Mouse (Mus musculus) forebrain, embryonic 10.5 days (tissue): ENCODE data around the gene Cdkn1c. TPM values are rescaled to one million over a fixed set of nuclear protein-coding genes. Genes with fewer than 3 reads are reported as not detected.

ENCODE experiments used
- DNase-seq: peaks from one replicate; pipeline ENCODE4 v3.0.0-alpha.2; 2017; ENCODE audit warnings: low spot score; ENCODE audit errors: extremely low spot score
- H3K27ac ChIP-seq: fragments of 300-500 bp; sonication (generic); 2 replicates; pipeline ENCODE4 v1.5.1; 2016; ENCODE audit warnings: mild to moderate bottlenecking
- H3K27me3 ChIP-seq: fragments of 300-500 bp; sonication (generic); 2 replicates; pipeline ENCODE4 v1.6.1; 2016; ENCODE audit warnings: mild to moderate bottlenecking; ENCODE audit not compliant: poor library complexity, severe bottlenecking
- H3K36me3 ChIP-seq: fragments of 300-500 bp; sonication (generic); replicated peaks from 2 replicates; pipeline ENCODE4 v1.6.1; 2016; ENCODE audit warnings: mild to moderate bottlenecking, moderate library complexity
- H3K4me1 ChIP-seq: fragments of 300-500 bp; sonication (generic); 2 replicates; pipeline ENCODE4 v1.6.1; 2016
- H3K4me3 ChIP-seq: fragments of 300-500 bp; sonication (generic); 2 replicates; pipeline ENCODE4 v1.5.1; 2016; ENCODE audit warnings: mild to moderate bottlenecking, moderate library complexity
- H3K9me3 ChIP-seq: fragments of 300-500 bp; sonication (generic); 2 replicates; pipeline ENCODE4 v1.6.1; 2016; ENCODE audit warnings: mild to moderate bottlenecking, moderate library complexity
- WGBS: fragments of 180-500 bp; shearing (Covaris S2); methylation state at CpG from one replicate; pipeline ENCODE4 v1.1.7; 2016; 5-methylcytosine and 5-hydroxymethylcytosine counted together
- polyA plus RNA-seq: library from polyadenylated mRNA; unstranded; fragments of >200 nt; fragmentation: Nextera tagmentation; extraction: Ambion mirVana; gene quantifications from 2 replicates; pipeline ENCODE4 v1.2.1, GENCODE M21; 2016

The Cdkn1c gene
- polyA plus RNA-seq, 1 experiment from 2014 or later = 194 TPM

- DNase-seq = peak; percentile 41
- H3K36me3 ChIP-seq = no peaks in the 10 kb centered on the region
- 3% methylated on average over 55 of the region's 55 CpGs for WGBS
- peak overlapping the region; percentile 87 for H3K27ac ChIP-seq
- no peaks in the 10 kb centered on the region for H3K9me3 ChIP-seq
- peak overlapping the region; percentile 45 for H3K4me3 ChIP-seq
- peaks cover 71% of the 10 kb centered on the region for H3K4me1 ChIP-seq
- peaks cover 99% of the 10 kb centered on the region for H3K27me3 ChIP-seq
Observed at GRCm38 (mm10) chr7:143444955-143445648, 15.7 kb downstream of the Cdkn1c start.

- H3K4me1 ChIP-seq = peaks cover 73% of the 10 kb centered on the region
- H3K9me3 ChIP-seq = no peaks in the 10 kb centered on the region
- WGBS = 18% methylated on average over 8 of the region's 8 CpGs
- DNase-seq = no peak
- H3K27ac ChIP-seq = peak overlapping the region; percentile 87
- H3K27me3 ChIP-seq = peaks cover 100% of the 10 kb centered on the region
- peak overlapping the region; percentile 45 for H3K4me3 ChIP-seq
- no peaks in the 10 kb centered on the region for H3K36me3 ChIP-seq
Observed at GRCm38 (mm10) chr7:143444580-143444954, 16.3 kb downstream of the Cdkn1c start.

- Histone ChIP-seq H3K4me3 (peak overlapping the region; percentile 60; the same call in 1 of the 2 replicates), H3K27ac (no peak overlapping the region), H3K27me3 (peaks cover 100% of the 10 kb centered on the region), H3K9me3 (no peaks in the 10 kb centered on the region), H3K4me1 (peaks cover 63% of the 10 kb centered on the region), H3K36me3 (no peaks in the 10 kb centered on the region)
- no peak for DNase-seq
- 89% methylated on average over 1 of the region's 1 CpGs for WGBS
Observed at GRCm38 (mm10) chr7:143438965-143439364, 21.9 kb downstream of the Cdkn1c start.

- no peaks in the 10 kb centered on the region for H3K9me3 ChIP-seq
- under 1% methylated on average over 58 of the region's 63 CpGs for WGBS
- DNase-seq = peak; percentile 73
- peak overlapping the region; percentile 60 for H3K4me3 ChIP-seq
- no peaks in the 10 kb centered on the region for H3K36me3 ChIP-seq
- peaks cover 100% of the 10 kb centered on the region for H3K27me3 ChIP-seq
- peak overlapping the region; percentile 93 for H3K27ac ChIP-seq
- H3K4me1 ChIP-seq = peaks cover 54% of the 10 kb centered on the region
Observed at GRCm38 (mm10) chr7:143437894-143438581, 22.8 kb downstream of the Cdkn1c start.

DNA sequence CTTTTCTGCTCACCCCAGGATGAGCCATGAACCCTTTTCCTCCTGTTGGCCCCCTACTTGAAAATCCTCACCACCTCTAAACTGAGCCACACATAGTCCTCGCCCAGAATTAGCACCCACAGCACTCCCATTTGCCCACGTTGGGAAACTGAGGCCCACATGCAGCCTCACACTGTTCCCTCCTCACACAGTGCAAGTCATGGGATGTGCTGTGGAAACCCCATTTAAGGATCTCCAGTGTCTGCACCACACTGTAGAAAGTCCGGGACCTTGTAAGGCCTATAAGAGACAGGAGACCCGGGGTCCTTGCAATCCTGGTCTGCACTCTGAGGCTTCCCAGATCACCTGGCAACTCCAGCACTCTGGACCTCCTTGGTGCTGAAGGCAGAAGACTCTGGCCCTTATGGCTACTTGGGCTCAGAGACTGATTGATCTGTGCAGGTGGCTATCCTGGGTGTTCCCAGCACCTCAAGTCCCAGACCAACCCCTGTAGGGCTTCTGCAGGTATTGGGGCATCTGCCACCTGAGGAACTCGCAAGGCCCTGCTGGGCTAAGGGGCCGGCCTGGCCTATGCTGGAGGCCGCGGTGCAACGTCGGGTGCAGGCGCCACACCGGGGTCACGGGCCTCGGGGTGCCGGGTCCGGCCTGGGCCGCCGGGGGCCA lies 23.5 kb downstream of the Cdkn1c start:
- peak overlapping the region; percentile 60 for H3K4me3 ChIP-seq
- WGBS = 15% methylated on average over 18 of the region's 18 CpGs
- H3K27me3 ChIP-seq = peaks cover 100% of the 10 kb centered on the region
- DNase-seq = no peak
- H3K4me1 ChIP-seq = peaks cover 51% of the 10 kb centered on the region
- H3K9me3 ChIP-seq = no peaks in the 10 kb centered on the region
- H3K36me3 ChIP-seq = no peaks in the 10 kb centered on the region
- H3K27ac ChIP-seq = peak overlapping the region; percentile 93

GRCm38 (mm10) chr7:143433331-143433730 lies 27.5 kb downstream of the Cdkn1c start:
- H3K27me3 ChIP-seq = peaks cover 95% of the 10 kb centered on the region
- no peaks in the 10 kb centered on the region for H3K9me3 ChIP-seq
- peaks cover 33% of the 10 kb centered on the region for H3K4me1 ChIP-seq
- WGBS = 77% methylated on average over 7 of the region's 7 CpGs
- no peak overlapping the region for H3K4me3 ChIP-seq
- peak overlapping the region; percentile 16; the same call in 1 of the 2 replicates for H3K27ac ChIP-seq
- DNase-seq = no peak
- H3K36me3 ChIP-seq = no peaks in the 10 kb centered on the region

- 73% methylated on average over 1 of the region's 1 CpGs for WGBS
- Histone ChIP-seq H3K27me3 (peaks cover 95% of the 10 kb centered on the region), H3K27ac (no peak overlapping the region), H3K36me3 (no peaks in the 10 kb centered on the region), H3K4me1 (peaks cover 33% of the 10 kb centered on the region), H3K4me3 (no peak overlapping the region), H3K9me3 (no peaks in the 10 kb centered on the region)
- no peak for DNase-seq
Observed at GRCm38 (mm10) chr7:143432631-143433030, 28.2 kb downstream of the Cdkn1c start.

DNA sequence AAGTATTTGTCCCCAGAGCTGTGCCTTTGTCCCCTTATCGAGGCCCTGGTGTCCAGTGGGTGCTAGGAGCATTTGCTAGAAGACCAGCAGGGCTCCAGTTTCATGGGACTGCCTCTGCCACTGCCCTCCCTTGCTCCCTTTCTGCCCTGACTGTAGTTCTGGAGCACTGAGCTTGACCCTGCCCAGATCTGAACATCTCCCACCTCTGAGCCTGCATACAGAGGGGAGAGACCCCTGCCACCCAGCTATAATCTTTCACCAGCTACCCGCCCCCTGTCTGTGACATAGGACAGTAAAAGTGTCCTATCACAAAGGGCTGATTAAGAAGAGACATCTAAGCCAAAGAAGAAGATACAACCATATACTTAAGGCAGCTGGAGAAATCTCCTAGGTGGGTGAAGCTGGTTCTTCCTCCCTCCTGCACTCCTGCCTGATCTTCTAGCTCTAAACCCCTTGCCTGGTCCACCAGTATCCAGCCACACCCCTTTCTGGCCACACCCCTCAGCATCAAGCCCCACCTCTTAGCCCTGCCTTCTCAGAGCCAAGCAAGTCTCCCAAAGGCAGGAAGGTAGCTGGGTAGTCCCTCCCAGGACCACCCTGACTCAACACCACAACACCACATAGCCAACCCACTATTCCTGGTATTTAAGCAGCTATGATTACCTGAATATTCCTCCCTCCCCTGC lies 31.9 kb downstream of the Cdkn1c start:
- H3K27me3 ChIP-seq = peaks cover 95% of the 10 kb centered on the region
- peak overlapping the region; percentile 21; the same call in 1 of the 2 replicates for H3K4me3 ChIP-seq
- peak; percentile 39 for DNase-seq

DNA sequence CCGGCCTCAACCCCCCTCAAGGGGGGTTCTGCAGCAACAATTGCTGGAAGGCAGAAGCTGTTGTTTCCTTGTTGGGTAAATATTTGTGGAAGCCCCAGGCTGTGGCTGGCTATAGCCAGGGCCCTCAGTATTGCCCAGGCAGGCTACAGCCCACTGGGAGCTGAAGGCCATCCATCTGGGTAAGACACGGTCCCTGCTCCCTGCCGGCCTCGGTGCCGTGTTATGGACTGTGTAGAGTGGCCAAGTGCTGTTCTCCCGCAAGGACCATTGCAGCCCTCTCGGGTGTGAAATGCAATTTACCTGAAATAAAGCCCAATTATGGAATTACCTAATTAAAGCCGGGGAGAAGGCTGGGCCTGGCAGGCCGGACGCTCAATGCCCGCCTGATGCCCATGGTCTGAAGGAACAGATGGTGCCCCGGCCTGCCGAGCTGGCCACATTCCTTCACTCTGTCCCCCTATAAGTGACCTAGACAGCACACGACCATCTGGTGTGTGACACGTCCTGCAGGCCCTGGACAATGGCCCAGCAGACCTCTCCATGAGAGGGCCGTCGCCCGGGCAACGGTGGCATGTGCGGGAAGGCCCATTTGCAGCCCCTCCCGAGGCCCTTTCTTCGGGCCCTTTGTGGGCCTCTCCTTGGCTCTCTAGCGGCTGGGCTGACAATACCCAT lies 32.6 kb downstream of the Cdkn1c start:
- Histone ChIP-seq H3K27ac (peak overlapping the region; percentile 81), H3K9me3 (no peaks in the 10 kb centered on the region), H3K36me3 (no peaks in the 10 kb centered on the region), H3K4me3 (peak overlapping the region; percentile 21; the same call in 1 of the 2 replicates), H3K4me1 (peaks cover 36% of the 10 kb centered on the region), H3K27me3 (peaks cover 95% of the 10 kb centered on the region)
- WGBS = 47% methylated on average over 23 of the region's 23 CpGs
- peak; percentile 82 for DNase-seq

More for the DNA sequence above, 31.9 kb downstream of the Cdkn1c start:
- Histone ChIP-seq H3K36me3 (no peaks in the 10 kb centered on the region), H3K27ac (peak overlapping the region; percentile 81), H3K4me1 (peaks cover 36% of the 10 kb centered on the region), H3K9me3 (no peaks in the 10 kb centered on the region)
- 48% methylated on average over 2 of the region's 2 CpGs for WGBS

GRCm38 (mm10) chr7:143419585-143420160 lies 41.2 kb downstream of the Cdkn1c start:
- H3K4me1 ChIP-seq = peaks cover 25% of the 10 kb centered on the region
- H3K36me3 ChIP-seq = no peaks in the 10 kb centered on the region
- WGBS = 81% methylated on average over 4 of the region's 4 CpGs
- H3K27ac ChIP-seq = no peak overlapping the region
- no peak for DNase-seq
- H3K27me3 ChIP-seq = peaks cover 85% of the 10 kb centered on the region
- no peak overlapping the region for H3K4me3 ChIP-seq
- no peaks in the 10 kb centered on the region for H3K9me3 ChIP-seq

GRCm38 (mm10) chr7:143417875-143418274 lies 43.0 kb downstream of the Cdkn1c start:
- Histone ChIP-seq H3K4me1 (peaks cover 25% of the 10 kb centered on the region), H3K4me3 (no peak overlapping the region), H3K9me3 (no peaks in the 10 kb centered on the region), H3K27me3 (peaks cover 78% of the 10 kb centered on the region), H3K27ac (0 out of 2 replicates have a peak overlapping the region, but pooled peaks have one; percentile 8), H3K36me3 (no peaks in the 10 kb centered on the region)
- 86% methylated on average over 5 of the region's 5 CpGs for WGBS
- DNase-seq = no peak

DNA sequence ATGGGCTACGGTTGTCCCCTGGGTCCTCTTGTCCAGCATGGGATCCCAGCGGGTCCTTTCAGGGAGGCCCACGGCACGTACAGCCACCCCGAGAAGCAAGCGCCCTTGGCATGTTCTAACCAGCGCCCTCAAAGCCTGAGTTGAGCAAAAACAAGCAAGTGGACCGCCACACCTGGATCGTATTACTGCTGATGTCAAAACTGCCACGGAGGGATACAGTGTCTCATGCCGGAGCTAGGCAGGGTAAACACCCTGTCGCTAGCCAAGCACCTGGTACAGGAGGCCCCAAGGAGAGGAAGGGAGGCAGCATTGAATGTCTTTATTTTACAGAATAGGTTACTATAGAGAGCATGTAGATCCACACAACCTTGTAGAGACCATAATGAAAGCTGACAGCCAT lies 44.4 kb downstream of the Cdkn1c start:
- no peaks in the 10 kb centered on the region for H3K9me3 ChIP-seq
- H3K27me3 ChIP-seq = peaks cover 72% of the 10 kb centered on the region
- 87% methylated on average over 12 of the region's 12 CpGs for WGBS
- no peak overlapping the region for H3K4me3 ChIP-seq
- no peak overlapping the region for H3K27ac ChIP-seq
- DNase-seq = no peak
- peaks cover 25% of the 10 kb centered on the region for H3K4me1 ChIP-seq
- no peaks in the 10 kb centered on the region for H3K36me3 ChIP-seq
